Mouse (Mus musculus): Measurements from ENCODE around the gene Col17a1.

GRCm38 (mm10) chr19:47705080-47705771 is 13.3 kb upstream of the Col17a1 start:
- TF ChIP-seq CTCF (IDR thresholded peaks at IDR 0.05; ENCODE audit: borderline replicate concordance, insufficient read depth, low read length) (no peak), POLR2A (IDR thresholded peaks at IDR 0.05; ENCODE audit: low read depth, low read length) (no peak)
